Mouse (Mus musculus) MEL (cell line): ENCODE results near the gene Rffl. TPM values are rescaled to one million over a fixed set of nuclear protein-coding genes. Genes with fewer than 3 reads are reported as not detected.

ENCODE experiments used
- DNase-seq: peaks from one replicate; pipeline ENCODE4 v3.0.0; 2011; ENCODE audit warnings: low read depth, low spot score
- H3K27ac ChIP-seq: 2 replicates; pipeline ENCODE4 v1.5.1; 2012; ENCODE audit warnings: low read depth, mild to moderate bottlenecking, control low read depth, low read length, moderate library complexity; ENCODE audit not compliant: control insufficient read depth
- H3K27me3 ChIP-seq, 2 experiments: fragments of 150-350 bp in 1 of 2; sonication (generic) in 1 of 2; 2 replicates each; pipeline ENCODE4 v1.6.1; 2012; ENCODE audit warnings: low read length in 2 of 2, mild to moderate bottlenecking in 2 of 2, improper control_type of control experiment in 1 of 2, moderate library complexity in 1 of 2; ENCODE audit not compliant: insufficient read depth in 2 of 2, control insufficient read depth in 1 of 2
- H3K36me3 ChIP-seq, 2 experiments: 2 replicates each; pipeline ENCODE4 v1.6.1; 2012 to 2014; ENCODE audit warnings: low read length in 2 of 2, improper control_type of control experiment in 1 of 2, inconsistent platforms in 1 of 2, mild to moderate bottlenecking in 1 of 2; ENCODE audit not compliant: insufficient read depth in 2 of 2, control insufficient read depth in 1 of 2
- H3K4me1 ChIP-seq, 2 experiments: fragments of 150-350 bp in 1 of 2; sonication (generic) in 1 of 2; 2 replicates each; pipeline ENCODE4 v1.6.1; 2012; ENCODE audit warnings: low read length in 2 of 2, improper control_type of control experiment in 1 of 2, mild to moderate bottlenecking in 1 of 2; ENCODE audit not compliant: insufficient read depth in 2 of 2, control insufficient read depth in 1 of 2
- H3K4me3 ChIP-seq, 2 experiments: fragments of 150-350 bp in 1 of 2; sonication (generic) in 1 of 2; 2 replicates each; pipeline ENCODE4 v1.5.1; 2012; ENCODE audit warnings: low read depth in 2 of 2, low read length in 2 of 2, mild to moderate bottlenecking in 2 of 2, moderate library complexity in 2 of 2, control low read depth in 1 of 2, improper control_type of control experiment in 1 of 2; ENCODE audit not compliant: control insufficient read depth in 1 of 2, insufficient read depth in 1 of 2
- H3K79me2 ChIP-seq: 2 replicates; pipeline ENCODE4 v1.6.1; 2012; ENCODE audit warnings: mild to moderate bottlenecking, low read length, moderate library complexity; ENCODE audit not compliant: control insufficient read depth, poor library complexity, insufficient read depth
- H3K9ac ChIP-seq: 2 replicates; pipeline ENCODE4 v1.6.1; 2012; ENCODE audit warnings: low read depth, mild to moderate bottlenecking, control low read depth, low read length, moderate library complexity; ENCODE audit not compliant: control insufficient read depth, poor library complexity, severe bottlenecking
- H3K9me3 ChIP-seq: fragments of 150-350 bp; sonication (generic); replicated peaks from 2 replicates; pipeline ENCODE4 v1.6.1; 2012; ENCODE audit warnings: mild to moderate bottlenecking, low read length, improper control_type of control experiment, moderate library complexity; ENCODE audit not compliant: insufficient read depth
- ELF1 ChIP-seq: IDR thresholded peaks from 2 replicates; pipeline ENCODE4 v1.6.1; 2014; ENCODE audit warnings: low read depth, mild to moderate bottlenecking, inconsistent platforms, low read length, improper control_type of control experiment, moderate library complexity
- EP300 ChIP-seq, 2 experiments: IDR thresholded peaks; 2 replicates each; pipeline ENCODE4 v1.6.1; 2011; ENCODE audit warnings: improper control_type of control experiment in 2 of 2, low read length in 2 of 2, low read depth in 1 of 2, mild to moderate bottlenecking in 1 of 2
- GATA1 ChIP-seq: IDR thresholded peaks from 2 replicates; pipeline ENCODE4 v1.6.1; 2011; ENCODE audit warnings: low read depth, low read length, improper control_type of control experiment
- HCFC1 ChIP-seq: IDR thresholded peaks from 2 replicates; pipeline ENCODE4 v1.6.1; 2012; ENCODE audit warnings: low read depth, mild to moderate bottlenecking, inconsistent platforms, low read length, improper control_type of control experiment, moderate library complexity
- JUND ChIP-seq: IDR thresholded peaks from 2 replicates; pipeline ENCODE4 v1.6.1; 2011; ENCODE audit warnings: low read depth, mild to moderate bottlenecking, improper control_type of control experiment, low read length
- KAT2A ChIP-seq: conservative IDR thresholded peaks from 2 replicates; pipeline ENCODE4 v1.6.1; 2012; ENCODE audit warnings: low read depth, low read length, improper control_type of control experiment, inconsistent platforms
- MAFK ChIP-seq: IDR thresholded peaks from 2 replicates; pipeline ENCODE4 v1.6.1; 2011; ENCODE audit warnings: low read depth, mild to moderate bottlenecking, low read length, improper control_type of control experiment, borderline replicate concordance
- MEF2A ChIP-seq: IDR thresholded peaks from 2 replicates; pipeline ENCODE4 v1.6.1; 2014; ENCODE audit warnings: low read depth, mild to moderate bottlenecking, inconsistent platforms, low read length, improper control_type of control experiment; ENCODE audit not compliant: poor library complexity, insufficient replicate concordance, severe bottlenecking; ENCODE audit errors: extremely low read depth
- MXI1 ChIP-seq: IDR thresholded peaks from 2 replicates; pipeline ENCODE4 v1.6.1; 2011; ENCODE audit warnings: mild to moderate bottlenecking, low read depth, low read length, improper control_type of control experiment
- MYB ChIP-seq: IDR thresholded peaks from 2 replicates; pipeline ENCODE4 v1.6.1; 2011; ENCODE audit warnings: mild to moderate bottlenecking, low read depth, low read length, improper control_type of control experiment
- MYC ChIP-seq: IDR thresholded peaks from 2 replicates; pipeline ENCODE4 v1.6.1; 2011; ENCODE audit warnings: low read depth, mild to moderate bottlenecking, low read length, improper control_type of control experiment, moderate library complexity
- POLR2A ChIP-seq, 2 experiments: IDR thresholded peaks; 2 replicates each; pipeline ENCODE4 v1.6.1; 2011 to 2012; ENCODE audit warnings: low read length in 2 of 2, mild to moderate bottlenecking in 2 of 2, control low read depth in 1 of 2, improper control_type of control experiment in 1 of 2, low read depth in 1 of 2, moderate library complexity in 1 of 2; ENCODE audit not compliant: control insufficient read depth in 1 of 2, insufficient read depth in 1 of 2, poor library complexity in 1 of 2
- POLR2AphosphoS2 ChIP-seq: IDR thresholded peaks from 2 replicates; pipeline ENCODE4 v1.6.1; 2011; ENCODE audit warnings: low read length, improper control_type of control experiment
- RCOR1 ChIP-seq: IDR thresholded peaks from 2 replicates; pipeline ENCODE4 v1.6.1; 2012; ENCODE audit warnings: low read depth, mild to moderate bottlenecking, inconsistent platforms, low read length, improper control_type of control experiment
- SIN3A ChIP-seq: IDR thresholded peaks from 2 replicates; pipeline ENCODE4 v1.6.1; 2012; ENCODE audit warnings: low read length, improper control_type of control experiment, inconsistent platforms
- TAL1 ChIP-seq: IDR thresholded peaks from 2 replicates; pipeline ENCODE4 v1.6.1; 2012; ENCODE audit warnings: mild to moderate bottlenecking, inconsistent platforms, low read length, moderate library complexity, mixed read lengths
- TBP ChIP-seq: IDR thresholded peaks from 2 replicates; pipeline ENCODE4 v1.8.0; 2011; ENCODE audit warnings: low read depth, low read length, improper control_type of control experiment
- UBTF ChIP-seq: IDR thresholded peaks from 2 replicates; pipeline ENCODE4 v1.6.1; 2012; ENCODE audit warnings: low read depth, mild to moderate bottlenecking, inconsistent platforms, low read length, improper control_type of control experiment, moderate library complexity, borderline replicate concordance; ENCODE audit not compliant: insufficient read depth
- USF1 ChIP-seq: IDR thresholded peaks from 2 replicates; pipeline ENCODE4 v1.6.1; 2014; ENCODE audit warnings: low read depth, mild to moderate bottlenecking, inconsistent platforms, low read length, improper control_type of control experiment, moderate library complexity
- USF2 ChIP-seq, 2 experiments: IDR thresholded peaks; 2 replicates each; pipeline ENCODE4 v1.6.1; 2011 to 2012; ENCODE audit warnings: improper control_type of control experiment in 2 of 2, low read length in 2 of 2, borderline replicate concordance in 1 of 2, inconsistent platforms in 1 of 2, low read depth in 1 of 2, mild to moderate bottlenecking in 1 of 2; ENCODE audit not compliant: insufficient read depth in 1 of 2
- ZKSCAN1 ChIP-seq: IDR thresholded peaks from 2 replicates; pipeline ENCODE4 v1.6.1; 2012; ENCODE audit warnings: low read depth, mild to moderate bottlenecking, inconsistent platforms, low read length, improper control_type of control experiment, moderate library complexity
- polyA plus RNA-seq, 2 experiments: library from polyadenylated mRNA; stranded (reverse) in 1 of 2; unstranded in 1 of 2; fragments of >175 nt in 1 of 2; fragments of >200 nt in 1 of 2; gene quantifications; 2 replicates each; pipeline versions ENCODE4 v1.2.1 to v1.2.4; 2012; ENCODE audit warnings: low replicate concordance in 2 of 2, low read depth in 1 of 2; ENCODE audit not compliant: insufficient read length in 2 of 2, insufficient read depth in 1 of 2, missing spikeins in 1 of 2
- total RNA-seq: library from RNA; depleted of rRNA; stranded (reverse); fragments of 300-350 nt; gene quantifications from 2 replicates; pipeline ENCODE4 v1.2.3, GENCODE M21; 2012

Rffl gene
- total and polyA plus RNA-seq, 3 experiments: 15.2 to 17.8 TPM; not detected in 1

- TF ChIP-seq UBTF (no peak), ELF1 (no peak), SIN3A (no peak; the same call in 1 of the 2 replicates), JUND (no peak), EP300 (IDR thresholded peaks at IDR 0.05; ENCODE audit: low read depth in 1 of 2, low read length in 2 of 2) (peak in 1 of 2 experiments; percentile 64; a peak in 2 of 4 replicates), USF2 (IDR thresholded peaks at IDR 0.05; ENCODE audit: borderline replicate concordance in 1 of 2, insufficient read depth in 1 of 2, low read depth in 1 of 2, low read length in 2 of 2) (no peak), TBP (no peak), MEF2A (no peak), POLR2A (IDR thresholded peaks at IDR 0.05; ENCODE audit: control insufficient read depth in 1 of 2, insufficient read depth in 1 of 2, low read depth in 1 of 2, low read length in 2 of 2, poor library complexity in 1 of 2) (no peak), MYC (no peak), TAL1 (no peak), POLR2AphosphoS2 (no peak), MAFK (no peak), USF1 (no peak)
Observed at GRCm38 (mm10) chr11:82863488-82863931, 7.5 kb downstream of the Rffl start (continued).

- Histone ChIP-seq H3K79me2 (peaks cover 2% of the 10 kb centered on the region; the same call in 1 of the 2 replicates), H3K27ac (no peak overlapping the region), H3K9me3 (no peaks in the 10 kb centered on the region), H3K4me3 (no peak overlapping the region), H3K27me3 (no peaks in the 10 kb centered on the region), H3K9ac (no peak overlapping the region), H3K4me1 (peaks cover 21 to 34% of the 10 kb centered on the region in 2 experiments), H3K36me3 (peaks cover 0 to 36% of the 10 kb centered on the region in 2 experiments; a peak in 2 of 4 replicates)
- no peak for TF ChIP-seq MYC
- TF ChIP-seq TAL1: no peak
- no peak for TF ChIP-seq GATA1
- TF ChIP-seq RCOR1: no peak
- TF ChIP-seq KAT2A: no peak
- no peak for TF ChIP-seq HCFC1
- TF ChIP-seq MXI1: no peak
- no peak for TF ChIP-seq MYB
- TF ChIP-seq ZKSCAN1: no peak
- DNase-seq: no peak
Observed at GRCm38 (mm10) chr11:82863059-82863458, 8.0 kb downstream of the Rffl start.
